Mouse (Mus musculus) adrenal gland, adult 8-10 months (tissue): ENCODE results near the gene Bcl6. TPM values are rescaled to one million over a fixed set of nuclear protein-coding genes. Genes with fewer than 3 reads are reported as not detected.

Source experiments
- DNase-seq: peaks from one replicate; pipeline ENCODE4 v3.0.0; 2022
- total RNA-seq, 4 experiments: library from RNA; stranded (reverse); gene quantifications; 2 replicates each; pipeline ENCODE4 v1.2.4; 2022

Bcl6 gene
- total RNA-seq, 4 experiments from 2014 or later: 11.5 to 65.2 (median 59.2) TPM

- DNase-seq: no peak
These were observed 1.7 kb upstream of the Bcl6 start for GRCm38 (mm10) chr16:23990161-23990970.

GRCm38 (mm10) chr16:23989209-23990160 lies 833 bp upstream of the Bcl6 start:
- no peak for DNase-seq

DNA sequence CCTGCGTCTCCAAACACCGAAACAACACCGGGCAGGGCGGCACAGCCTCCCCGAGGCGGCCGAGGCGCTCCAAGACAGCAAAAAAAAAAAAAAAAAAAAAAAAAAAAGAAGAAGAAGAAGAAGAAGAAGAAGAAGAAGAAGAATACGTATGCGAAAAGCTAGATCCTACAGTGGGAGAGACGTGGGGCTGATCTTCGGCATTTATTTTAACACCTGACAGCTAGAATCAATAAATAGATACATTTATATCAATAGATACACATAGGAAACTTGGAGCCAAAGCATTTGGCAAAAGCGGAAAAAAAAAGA lies 541 bp downstream of the Bcl6 start:
- DNase-seq: no peak

GRCm38 (mm10) chr16:23987341-23988156 lies 1.1 kb downstream of the Bcl6 start:
- DNase-seq: no peak

GRCm38 (mm10) chr16:23986871-23987270 lies 1.8 kb downstream of the Bcl6 start:
- DNase-seq: no peak

GRCm38 (mm10) chr16:23986176-23986575 lies 2.5 kb downstream of the Bcl6 start:
- no peak for DNase-seq

GRCm38 (mm10) chr16:23985467-23985861 lies 3.2 kb downstream of the Bcl6 start:
- no peak for DNase-seq

GRCm38 (mm10) chr16:23984760-23985466 lies 3.7 kb downstream of the Bcl6 start:
- no peak for DNase-seq

- peak; percentile 90 for DNase-seq
These were observed 4.5 kb downstream of the Bcl6 start for GRCm38 (mm10) chr16:23984183-23984582.

GRCm38 (mm10) chr16:23982891-23983588 lies 5.6 kb downstream of the Bcl6 start:
- peak; percentile 85 for DNase-seq

- peak; percentile 80 for DNase-seq
These were observed 6.5 kb downstream of the Bcl6 start for GRCm38 (mm10) chr16:23981925-23982851.

GRCm38 (mm10) chr16:23980991-23981720 lies 7.5 kb downstream of the Bcl6 start:
- DNase-seq: no peak

DNA sequence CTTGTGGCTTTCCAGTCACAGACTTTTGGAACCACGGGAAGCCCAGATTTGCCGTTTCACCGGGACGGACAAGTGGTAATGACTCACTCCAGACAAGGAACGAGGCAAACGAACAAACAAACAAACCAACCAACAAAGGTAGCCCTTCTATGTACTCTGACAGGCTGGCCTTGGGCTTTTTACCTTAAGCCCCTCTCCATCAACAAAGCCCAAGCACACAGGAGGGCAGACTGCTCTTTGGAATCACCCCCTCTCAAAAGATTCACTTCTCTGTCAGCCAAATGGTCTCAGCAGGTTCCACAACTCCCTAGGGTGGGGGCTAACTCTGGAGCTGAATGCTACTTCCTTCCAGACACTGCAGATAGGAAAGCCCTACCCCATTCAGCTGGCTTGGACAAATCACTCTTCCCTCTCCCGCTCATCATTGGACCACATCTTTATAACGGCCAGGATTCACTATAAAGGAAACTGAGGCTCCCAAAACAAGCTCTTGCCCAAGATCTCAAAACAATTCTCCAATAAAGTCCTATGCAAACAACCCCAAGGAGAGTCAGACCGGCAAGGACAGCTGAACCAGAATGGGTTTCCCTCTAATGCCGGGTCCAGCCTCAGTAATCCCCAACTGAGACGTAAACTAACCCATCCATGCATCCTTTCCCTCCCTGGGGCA lies 8.3 kb downstream of the Bcl6 start:
- DNase-seq: no peak

GRCm38 (mm10) chr16:23979446-23979845 lies 9.2 kb downstream of the Bcl6 start:
- no peak for DNase-seq

DNA sequence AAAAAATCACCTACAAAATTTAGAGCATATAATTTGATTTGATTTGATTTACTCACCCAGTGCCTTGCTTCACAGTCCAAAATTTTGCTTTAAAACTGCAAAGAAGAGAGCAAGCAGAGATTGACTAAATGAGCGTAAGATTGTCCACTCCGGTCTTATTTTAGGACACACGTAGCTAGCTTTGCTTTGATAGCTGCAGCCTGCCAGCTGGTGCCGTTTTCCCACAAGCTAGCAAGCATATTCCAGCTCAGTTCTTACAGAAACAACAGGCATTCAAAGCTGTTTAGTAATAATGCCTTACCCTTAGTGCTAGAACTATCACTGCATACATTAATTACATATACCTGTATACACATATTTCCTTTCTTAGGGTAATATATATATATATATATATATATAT lies 10.2 kb downstream of the Bcl6 start:
- no peak for DNase-seq

DNA sequence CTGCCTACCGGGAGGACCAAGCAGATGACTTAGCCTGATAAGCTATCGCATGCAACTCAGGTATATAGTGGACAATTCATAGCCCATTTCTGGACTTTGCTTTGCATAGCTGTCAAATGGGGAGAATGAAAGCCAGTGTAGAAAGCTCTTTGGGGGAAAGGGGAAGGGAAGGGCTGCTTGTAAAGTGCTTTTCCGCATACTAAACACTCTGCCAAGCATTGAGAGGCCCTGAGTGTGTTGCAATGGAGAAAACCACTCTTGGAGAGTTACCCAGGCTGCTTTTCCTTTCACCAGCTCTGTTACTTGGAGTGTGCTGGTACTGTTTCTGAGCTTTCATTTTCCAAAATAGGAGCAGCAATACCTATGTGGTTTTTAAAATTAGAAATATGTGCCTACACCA lies 10.9 kb downstream of the Bcl6 start:
- no peak for DNase-seq

DNA sequence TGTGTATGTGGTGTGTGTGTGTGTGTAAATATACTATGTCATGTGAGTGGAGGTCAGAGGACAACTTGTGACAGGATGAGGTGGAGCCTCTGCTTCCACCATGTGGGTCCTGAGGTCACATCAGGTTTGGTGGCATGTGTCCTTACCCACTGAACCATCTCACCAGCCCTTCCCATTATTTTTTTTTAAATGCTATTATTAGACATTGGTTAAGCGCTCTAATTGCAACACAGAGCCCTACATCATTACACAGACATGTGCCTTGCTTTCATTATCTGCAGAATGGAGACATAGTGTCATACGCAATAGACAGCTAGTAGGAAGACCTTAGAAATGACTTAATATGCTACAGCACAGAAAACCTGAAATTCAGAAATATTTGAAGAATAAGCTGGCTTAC lies 12.5 kb downstream of the Bcl6 start:
- no peak for DNase-seq

DNA sequence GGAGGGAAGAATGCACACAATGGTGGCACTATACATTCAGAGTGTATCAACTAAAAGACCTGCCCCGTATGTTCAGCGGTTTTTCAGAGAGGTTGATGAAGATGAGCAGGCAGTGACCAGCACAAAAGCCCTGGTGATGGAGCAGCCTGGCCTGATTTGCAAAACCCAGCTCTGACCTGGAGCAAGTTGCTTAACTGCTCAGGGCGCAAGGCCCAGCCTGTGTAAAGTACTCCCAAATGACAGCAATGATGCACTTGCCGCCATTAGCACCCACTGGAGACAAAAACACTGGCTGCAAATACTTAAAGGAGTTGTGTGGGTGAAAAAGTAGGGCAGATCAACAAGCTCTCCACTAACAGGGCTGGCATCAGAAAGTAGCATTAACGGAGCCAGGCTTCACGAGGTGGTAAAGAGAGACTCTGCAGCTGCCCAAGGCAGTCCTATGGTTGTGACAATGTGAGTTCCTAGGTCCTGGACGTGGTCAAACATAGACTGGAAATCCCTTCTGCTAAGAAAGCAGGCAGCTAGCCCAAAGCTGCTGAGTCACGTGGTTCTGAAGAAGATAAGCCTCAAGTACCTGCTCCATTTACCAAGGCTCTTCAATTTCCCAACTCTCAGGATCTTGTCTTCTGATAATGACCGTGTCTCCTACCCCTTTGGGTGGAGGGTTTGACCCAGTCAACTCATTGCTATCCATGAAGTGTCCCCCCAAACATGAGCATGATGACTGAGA lies 14.9 kb downstream of the Bcl6 start:
- DNase-seq: no peak
